Mouse (Mus musculus) bone marrow, adult 2 months (tissue): ENCODE measurements around the gene Usp6nl.

Source experiments
- CTCF ChIP-seq: fragments of 200-500 bp; IDR thresholded peaks from 2 replicates; pipeline ENCODE4 v1.5.1; 2011; ENCODE audit warnings: low read length, control low read depth; ENCODE audit not compliant: control insufficient read depth, insufficient read depth
- POLR2A ChIP-seq: fragments of 200-500 bp; IDR thresholded peaks from 2 replicates; pipeline ENCODE4 v1.6.1; 2011; ENCODE audit warnings: low read depth, mild to moderate bottlenecking, control low read depth, low read length, borderline replicate concordance; ENCODE audit not compliant: control insufficient read depth

DNA sequence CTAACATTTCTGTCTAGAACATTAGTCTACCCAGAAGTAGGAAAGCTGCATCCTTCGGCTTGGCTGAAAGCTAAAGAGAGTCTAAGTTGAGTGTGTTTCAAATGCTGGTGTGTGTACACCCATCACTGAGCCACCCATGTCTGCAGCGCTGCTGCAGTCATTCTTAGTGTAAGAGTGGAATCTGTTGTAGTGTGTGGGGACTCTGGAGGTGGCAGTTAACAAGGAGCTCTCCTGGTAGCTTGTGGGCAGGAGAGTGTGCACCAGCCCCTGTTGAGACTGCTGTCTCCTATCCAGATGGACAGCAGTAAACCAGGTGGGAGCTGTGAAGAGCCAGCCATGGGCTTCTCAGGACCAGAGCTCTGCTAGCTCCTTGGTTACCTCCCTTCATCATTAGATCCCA, 18.0 kb downstream of the Usp6nl start:
- TF ChIP-seq CTCF (no peak), POLR2A (no peak)
